Mouse (Mus musculus) layer of hippocampus, postnatal 25 days (tissue): ENCODE data around the gene Gm9887. TPM values are rescaled to one million over a fixed set of nuclear protein-coding genes. Genes with fewer than 3 reads are reported as not detected.

Source experiments
- DNase-seq, 2 experiments: peaks; one replicate each; pipeline ENCODE4 v3.0.0; 2022; ENCODE audit warnings: mixed read lengths in 2 of 2, low spot score in 1 of 2; ENCODE audit errors: extremely low spot score in 1 of 2
- total RNA-seq, 2 experiments: library from RNA; stranded (reverse); gene quantifications; 2 replicates each; pipeline ENCODE4 v1.2.3; 2021

Gm9887 gene
- 1 to 10 TPM; 1.1 to 1.3 TPM for total RNA-seq

DNA sequence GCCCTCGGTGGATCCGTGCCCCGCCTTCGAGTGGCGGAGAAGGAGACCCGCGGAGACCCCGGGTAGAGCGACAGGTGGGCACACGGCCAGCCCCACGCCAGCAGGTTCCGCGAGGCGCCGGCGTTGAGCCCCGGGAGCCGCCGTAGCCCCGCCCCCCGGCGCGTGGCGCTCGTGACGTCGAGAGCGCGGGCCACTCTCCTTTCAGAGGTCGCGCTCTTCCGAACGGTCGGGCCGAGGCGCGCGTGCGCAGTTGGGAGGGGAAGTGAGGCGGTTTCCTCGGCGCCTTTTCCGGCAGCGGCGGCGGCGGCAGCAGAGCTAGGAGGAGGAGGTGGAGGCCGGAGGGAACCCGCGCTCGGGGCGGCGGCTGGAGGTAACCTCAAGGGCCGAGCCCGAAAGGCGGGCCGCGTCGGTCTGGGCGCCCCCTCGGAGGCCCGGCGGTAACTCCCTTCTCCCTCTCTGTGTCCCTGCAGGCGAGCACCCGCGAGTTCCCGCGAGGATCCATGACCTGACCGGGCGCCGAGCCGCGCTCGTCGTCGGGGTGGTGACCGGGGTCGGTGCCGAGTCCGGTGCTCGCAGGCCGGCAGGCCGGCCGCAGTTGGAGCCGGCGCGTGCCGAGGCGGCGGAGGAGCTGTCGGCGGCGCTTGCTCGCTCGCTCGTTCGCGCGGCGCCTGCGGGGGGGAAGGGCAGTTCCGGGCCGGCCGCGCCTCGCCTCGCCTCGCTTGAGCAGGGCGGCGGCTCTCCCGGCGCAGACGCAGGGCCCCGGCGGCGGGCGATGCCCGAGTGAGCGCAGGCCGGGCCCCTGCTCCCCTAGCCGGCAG, at the start of gene Gm9887, which contains the start of gene Arf6:
TSS of gene Gm9887 (minus strand) at position 605 of the 818 bp plus-strand sequence.
TSS of gene Arf6 (plus strand) at position 297 of the 818 bp plus-strand sequence.
- DNase-seq, result peak; percentile 97 to 98

DNA sequence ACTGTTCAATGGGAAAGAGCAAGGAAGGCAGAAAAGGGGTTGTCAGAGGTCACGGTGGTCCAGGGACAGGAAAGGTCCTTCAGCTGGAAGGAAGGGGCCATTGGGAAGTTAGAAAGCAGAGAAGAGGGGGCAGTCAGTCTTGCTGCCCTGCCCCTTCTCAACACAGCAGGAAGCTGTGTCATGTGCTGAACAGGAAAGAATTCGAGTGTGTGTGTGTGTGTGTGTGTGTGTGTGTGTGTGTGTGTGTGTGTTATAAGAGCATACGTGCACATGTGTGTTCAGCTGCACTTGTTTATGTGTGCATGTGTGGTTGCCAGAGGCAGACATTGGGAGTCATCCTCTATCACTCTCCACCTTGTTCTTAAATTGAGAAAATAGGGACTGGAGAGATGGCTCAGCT, 48.5 kb upstream of the Gm9887 start:
- DNase-seq, result no peak

DNA sequence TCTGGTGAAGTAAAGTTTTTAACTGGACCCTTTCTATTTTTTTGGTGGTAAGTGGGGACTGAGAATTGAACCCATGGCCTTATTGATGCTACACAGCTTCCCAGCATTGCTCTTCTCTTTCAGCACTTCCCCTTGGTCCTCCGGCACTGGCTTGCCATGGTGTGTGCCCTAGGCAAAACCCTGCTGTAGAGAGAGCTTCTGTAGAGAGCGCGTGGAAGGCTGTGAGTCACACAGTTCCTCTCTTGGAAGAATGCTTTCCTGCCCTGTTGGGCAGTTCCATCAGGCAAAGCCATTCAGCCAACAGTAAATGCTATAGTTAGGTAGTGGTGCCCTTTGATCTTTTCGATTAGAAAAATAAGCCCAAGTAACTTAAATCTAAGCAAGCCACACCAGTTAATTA, 47.3 kb upstream of the Gm9887 start:
- no peak for DNase-seq

DNA sequence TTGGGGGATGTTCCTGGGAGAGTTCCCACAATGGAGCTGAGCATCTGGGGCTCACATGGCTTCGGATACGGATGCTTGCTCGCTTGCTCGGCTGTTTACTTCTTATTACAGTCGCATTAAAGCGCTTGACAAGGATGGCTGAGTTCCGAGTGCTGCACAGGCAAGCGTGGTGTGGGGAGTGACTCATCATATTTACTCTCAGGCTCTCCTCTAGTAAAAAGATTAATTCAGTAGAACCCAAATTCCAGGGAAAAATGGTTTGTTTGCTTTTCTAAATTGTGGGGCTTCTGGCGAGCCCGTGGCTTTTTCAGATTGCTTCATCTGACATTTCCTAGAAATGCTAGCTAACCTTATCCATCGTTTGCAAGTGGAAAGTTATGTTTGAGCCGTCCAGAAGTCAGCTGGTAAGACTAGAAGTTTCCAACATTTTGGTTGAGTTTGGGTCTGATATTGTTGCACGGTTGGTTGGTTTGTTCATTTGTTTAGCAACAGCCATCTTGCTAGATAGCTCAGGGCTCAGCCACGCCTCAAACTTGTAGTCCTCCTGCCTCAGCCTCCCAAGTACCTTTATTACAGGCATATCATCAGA, 46.9 kb upstream of the Gm9887 start:
- DNase-seq, result no peak

DNA sequence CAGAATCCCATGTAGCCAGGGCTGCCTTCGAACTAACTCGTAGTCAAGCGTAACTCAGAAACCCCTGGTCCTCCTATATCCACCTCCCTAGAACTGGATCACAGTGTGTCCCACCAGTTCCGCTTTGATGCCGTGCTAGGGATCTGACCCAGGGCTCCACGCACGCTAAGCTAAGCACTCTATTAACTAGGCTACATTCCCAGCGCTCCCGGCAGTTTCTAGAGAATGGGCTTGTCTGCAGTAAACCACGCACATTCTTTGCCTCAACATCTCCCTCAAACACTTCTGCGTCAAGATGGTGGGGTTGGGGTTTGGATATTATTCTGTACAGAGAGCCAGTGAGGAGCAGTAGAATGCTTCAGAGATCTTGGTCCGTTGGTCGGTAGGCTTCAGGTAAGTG, 46.3 kb upstream of the Gm9887 start:
- no peak for DNase-seq

DNA sequence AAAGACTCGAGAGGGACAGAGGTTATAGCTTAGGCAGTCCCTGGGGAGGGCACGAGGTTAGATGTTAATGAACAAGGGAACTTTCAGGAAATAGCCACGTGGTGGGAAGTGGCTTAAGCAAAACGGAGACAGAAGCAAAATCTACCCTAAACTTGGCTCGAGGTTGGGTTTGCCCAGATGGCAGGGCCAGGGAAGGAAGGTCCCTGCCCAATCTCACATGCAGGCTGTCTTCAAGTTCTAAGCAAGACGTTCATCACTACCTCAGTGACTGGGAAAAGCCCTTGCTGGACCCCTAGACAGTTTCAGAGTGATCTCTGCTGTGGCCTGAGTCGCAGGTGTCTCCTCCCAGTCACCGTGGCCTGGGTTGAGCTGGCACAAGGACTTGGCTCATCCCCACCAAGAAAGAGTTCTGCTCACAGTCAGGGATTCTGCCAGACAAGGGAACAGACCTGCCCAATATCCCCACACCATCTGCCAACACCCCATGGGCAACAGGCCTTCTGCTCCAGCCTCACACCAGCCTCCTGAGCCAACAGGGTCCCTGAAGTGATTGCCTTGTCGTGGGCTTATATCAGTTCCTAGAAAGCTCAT, 45.5 kb upstream of the Gm9887 start:
- no peak for DNase-seq

DNA sequence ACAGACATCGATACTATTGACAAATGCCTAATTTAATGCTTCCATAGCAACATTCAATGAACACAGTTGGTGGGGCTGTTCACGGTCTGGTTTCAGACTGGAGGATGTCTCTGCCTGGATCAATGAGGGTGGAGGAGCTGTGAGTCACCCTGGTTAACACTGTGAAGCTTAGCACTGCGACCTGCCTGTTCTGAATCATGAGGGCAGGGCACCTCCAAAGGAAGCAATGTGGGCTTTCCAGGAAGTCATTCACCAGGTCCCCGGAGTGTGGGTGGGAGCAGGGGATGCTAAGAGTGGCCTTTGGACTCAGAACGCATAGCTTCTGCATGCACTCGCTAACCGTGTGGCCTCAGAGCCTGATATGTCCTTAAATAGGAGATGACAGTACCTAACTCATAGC, 44.5 kb upstream of the Gm9887 start:
- no peak for DNase-seq

DNA sequence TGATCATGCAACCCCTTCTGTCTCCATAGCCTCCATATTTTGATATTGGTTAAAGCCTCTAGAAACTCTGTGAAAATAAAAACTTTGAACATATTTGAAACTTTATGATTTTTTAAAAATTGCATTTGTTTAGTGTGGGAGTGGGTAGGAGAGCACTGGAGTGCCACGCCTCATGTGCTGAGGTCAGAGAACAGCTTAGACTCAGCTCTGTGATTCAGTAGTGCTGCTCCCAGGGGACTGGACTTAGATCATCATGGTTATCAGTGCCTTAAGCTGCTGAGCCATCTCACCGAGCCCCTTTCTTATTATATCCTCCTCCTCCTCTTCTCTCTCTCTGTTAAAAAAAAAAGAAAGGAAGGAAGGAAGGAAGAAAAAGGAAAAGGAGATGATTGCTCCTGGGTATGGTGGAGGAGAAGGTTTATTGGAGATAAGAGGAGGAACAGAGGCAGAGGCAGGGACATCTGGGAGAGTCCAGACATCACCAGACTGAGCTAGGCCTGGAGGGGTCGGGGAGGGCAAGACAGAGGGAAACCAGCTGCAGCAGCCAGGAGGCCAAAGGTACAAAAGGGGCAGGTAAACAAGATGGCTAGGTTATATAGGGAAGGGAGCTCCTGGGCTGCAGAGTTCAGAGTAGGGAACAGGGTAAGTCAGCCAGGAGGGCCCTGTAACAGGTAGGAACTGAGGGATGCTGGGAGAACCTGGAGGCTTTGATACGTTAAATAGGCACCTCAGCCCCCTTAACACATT, 42.7 kb upstream of the Gm9887 start:
- no peak for DNase-seq

DNA sequence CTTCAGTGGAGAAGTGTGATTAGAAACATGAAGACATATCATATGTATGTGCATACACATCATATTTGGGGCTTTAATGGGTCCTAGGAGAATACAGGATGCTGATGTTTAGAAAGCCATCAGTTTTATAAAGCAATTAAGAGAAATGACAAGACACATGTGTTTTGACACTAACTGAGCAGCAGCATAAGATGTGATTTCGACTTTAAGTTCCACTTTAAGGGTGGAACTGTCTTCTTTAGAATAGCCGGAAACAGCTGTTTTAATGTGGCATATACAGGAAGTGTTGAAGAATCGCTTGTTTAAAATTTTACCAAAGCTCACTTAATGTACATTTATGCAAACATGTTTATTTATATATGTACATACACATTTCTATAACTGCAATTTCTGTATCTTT, 41.0 kb upstream of the Gm9887 start:
- no peak for DNase-seq

DNA sequence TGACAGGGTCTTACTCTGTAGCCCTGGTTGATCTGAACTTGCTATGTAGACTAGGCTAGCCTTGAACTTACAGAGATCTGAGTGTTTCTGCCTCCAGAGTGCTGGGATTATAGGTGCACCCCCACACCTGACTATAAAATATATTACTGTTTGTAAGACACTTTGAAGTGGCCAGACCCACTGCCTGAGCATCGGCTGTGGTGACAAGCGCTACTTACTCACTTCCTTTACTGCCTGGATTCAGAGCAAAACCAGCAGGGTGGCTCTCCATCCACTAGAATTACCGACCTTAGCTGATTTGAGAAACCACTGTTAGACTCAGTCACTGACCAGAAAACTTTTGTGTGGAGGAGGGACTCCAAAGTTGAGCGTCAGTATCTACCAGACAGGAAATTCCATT, 39.7 kb upstream of the Gm9887 start:
- no peak for DNase-seq

DNA sequence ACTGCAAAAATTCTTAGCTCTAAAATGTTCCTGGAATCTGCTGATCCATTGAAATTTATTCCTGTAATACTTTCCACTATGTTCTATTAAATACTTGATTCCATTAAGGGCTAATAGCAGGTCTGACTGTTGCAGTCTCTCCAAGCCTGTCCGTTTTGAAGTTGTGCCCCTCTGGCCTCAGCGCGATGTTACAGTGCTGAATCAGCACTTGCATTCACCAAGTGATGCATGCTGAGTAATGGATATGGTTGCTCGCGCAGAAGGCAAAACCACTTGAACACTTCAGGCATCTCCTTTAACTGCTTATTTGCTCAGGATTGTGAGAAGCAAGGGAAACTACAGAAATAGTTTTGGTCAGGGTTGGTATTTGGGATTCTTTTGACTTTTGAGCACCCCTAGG, 38.5 kb upstream of the Gm9887 start:
- no peak for DNase-seq

DNA sequence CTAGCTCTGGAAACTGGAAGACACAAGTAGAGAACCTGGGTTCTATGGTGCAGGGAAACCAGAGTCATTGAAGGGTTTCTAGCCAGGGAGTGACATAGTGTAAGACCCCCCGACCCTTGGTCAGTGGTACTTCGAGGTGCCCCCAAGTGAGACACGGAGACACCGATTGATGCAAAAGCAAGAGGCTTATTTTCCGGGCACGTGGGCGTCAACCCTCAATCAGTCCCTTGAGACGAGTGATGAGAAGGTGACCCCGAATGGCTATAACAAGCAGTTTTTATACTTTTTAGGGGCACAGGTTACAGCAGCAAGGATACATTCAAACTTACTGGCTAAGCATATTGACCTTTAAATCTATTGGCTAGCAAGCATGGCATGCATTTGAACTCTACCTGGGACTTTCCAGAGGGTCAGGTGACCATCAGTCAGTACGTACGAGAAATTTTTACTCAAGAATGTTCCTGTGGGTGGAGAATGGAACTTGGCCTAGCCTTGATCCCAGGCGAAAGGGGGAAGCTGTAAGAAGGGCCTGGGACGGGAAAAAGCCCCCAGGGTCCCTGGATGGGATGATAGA, 30.4 kb upstream of the Gm9887 start:
- DNase-seq, result no peak

DNA sequence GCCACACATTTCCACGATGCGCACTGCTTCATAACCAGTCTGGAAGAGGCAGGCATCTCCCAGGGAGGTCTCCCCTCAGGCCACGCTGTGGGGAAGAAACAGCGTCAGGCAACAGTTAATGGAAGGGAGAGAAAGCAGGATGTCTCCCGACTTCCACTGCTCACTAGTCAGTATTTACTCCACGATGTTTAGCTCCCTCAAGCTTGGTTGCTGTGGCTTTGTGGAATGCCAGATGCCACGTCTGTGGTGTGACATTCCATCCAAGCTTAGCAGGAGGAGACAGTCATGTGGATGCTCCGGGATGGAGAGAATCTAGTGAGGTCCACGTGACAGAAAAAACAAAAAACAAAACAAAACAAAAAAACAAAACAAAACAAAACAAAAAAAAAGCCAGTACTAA, 29.8 kb upstream of the Gm9887 start:
- no peak for DNase-seq

DNA sequence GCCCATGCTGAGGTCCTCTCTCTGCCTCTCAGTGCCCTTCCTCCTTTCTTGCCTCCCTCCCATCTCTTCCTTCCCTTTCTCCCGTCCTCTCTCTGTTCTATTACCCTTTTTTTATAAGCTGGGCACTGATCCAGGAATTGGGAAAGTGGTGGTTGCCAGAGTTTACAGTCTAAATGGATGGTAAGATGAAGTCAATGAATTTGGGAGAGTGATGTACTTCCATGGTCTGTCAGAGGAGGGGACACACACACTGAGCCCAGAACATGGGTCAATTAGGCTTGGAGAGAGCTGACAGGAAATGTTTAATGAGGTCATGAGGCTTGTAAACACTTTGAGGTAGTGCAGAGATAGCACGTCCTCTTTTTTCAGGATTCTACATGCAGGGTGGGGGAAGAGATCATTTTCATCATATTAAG, 28.6 kb upstream of the Gm9887 start:
- DNase-seq, result no peak

DNA sequence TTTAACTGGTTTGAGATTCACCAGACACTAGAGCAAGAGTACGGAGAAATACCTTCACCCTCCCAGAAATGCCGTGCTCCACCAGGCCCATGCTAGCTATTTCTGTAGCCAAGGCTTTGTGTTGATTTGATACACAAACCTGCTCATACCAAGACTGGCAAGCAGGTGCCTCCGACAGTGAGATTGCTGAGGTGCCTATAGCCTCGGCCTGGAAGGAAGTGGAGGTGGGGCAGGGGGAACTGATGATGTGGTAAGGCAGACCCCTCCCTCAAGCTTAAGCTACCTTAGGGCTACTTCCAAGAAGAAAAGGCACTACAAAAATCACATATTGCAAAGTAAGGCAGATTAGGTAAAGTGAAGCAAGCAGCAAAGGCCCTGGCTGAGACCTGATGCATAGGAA, 28.1 kb upstream of the Gm9887 start:
- no peak for DNase-seq

DNA sequence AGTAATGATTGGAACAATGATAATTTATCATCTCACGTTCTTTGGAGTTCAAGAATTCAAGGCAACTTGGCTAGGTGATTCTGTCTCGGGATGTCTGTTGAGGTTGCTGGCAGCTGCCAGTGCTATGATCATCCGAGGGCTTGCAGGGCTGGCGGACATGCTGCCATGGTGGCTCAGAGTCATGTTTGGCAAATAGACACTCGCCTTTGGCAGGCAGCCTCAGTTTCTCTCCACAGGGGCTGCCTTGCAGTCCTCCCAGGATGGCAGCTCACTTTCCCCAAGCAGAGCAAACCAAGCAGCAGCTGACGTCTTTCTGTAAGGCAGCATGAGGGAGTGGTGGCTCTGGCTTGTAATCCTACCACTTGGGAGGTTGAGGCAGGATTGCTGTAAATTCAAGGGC, 22.2 kb upstream of the Gm9887 start:
- DNase-seq, result no peak

DNA sequence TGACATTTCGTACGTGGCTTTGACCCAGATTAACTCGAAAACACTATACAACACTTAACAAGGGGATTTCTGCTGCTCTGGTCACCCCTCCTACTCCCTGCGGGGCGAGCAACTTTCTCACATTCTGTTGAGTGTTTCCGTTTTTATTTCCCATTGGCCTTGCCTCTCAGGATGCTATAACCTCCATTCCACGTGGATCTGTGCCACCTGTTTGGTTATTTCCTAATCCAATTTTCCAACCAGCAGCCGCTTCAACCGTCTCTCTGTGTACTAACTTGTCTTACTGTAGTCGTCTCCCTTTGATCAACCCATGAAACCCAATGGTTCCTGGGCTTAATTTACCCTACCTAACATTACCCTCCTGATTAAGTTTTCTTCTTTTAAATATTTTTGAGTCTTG, 20.8 kb upstream of the Gm9887 start:
- DNase-seq, result no peak

DNA sequence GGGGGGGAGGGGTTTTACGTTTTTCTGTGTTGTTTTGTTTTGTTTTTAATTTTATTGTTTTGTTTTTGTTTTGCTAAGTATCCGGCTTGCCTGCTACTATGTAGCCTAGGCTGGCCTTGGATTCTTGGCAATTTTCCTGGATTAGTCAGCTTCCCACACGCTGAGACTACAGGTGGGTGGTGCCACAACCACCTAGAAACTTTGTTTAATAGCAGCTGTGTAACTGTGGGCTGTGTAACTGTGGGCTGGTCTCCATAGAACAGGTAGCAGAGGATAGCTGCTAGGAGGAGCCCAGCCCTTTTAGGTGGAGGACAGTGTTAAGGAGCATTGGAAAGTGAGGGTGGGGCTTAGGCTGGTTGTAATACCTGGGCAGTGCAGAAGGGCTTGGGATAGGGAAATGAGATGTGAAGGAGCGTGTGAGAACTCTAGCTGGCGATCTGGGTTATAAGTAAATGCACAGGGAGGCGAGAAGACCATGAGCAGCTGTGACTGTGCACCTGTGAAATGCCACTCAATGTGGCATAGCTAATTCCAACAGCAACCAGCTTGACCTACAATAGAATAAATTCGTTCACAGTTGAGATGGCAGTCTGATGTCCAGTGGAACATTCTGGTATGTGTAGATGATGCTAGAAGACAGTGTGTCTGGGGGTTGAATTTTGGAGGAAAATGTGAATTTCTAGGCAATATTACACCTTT, 17.9 kb upstream of the Gm9887 start:
- DNase-seq, result no peak

DNA sequence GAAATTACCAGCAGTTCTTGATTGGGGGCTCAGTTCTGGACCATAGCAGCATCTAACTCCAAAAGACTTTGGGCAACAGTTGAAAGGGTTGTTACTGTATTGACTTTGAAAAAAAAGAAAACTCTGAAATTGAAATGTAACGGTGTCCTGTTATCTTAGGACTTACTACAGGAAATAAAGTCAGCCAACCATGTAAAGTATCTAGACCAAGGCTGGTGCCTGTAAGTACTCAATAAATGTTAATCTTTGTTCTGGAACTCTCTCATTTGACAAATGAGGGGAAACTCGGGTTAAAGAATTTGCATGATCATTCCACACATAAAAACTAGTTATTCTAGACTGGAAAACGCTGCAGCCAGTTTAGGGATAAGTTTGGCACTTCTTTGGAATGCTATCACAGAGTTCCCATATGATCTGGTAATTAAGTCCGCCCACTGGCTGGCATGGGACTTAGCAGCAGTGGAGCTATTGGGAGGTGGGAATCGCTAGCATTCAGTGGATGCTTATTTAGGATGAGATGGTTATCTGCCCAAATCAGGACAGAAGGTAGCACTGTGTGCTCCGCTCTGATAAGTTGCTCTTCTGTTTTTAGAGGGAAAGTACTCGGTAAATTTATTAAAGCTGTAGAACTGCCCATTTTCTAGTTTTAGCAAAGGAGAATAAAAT, 17.1 kb upstream of the Gm9887 start:
- DNase-seq, result no peak
